Mouse (Mus musculus) heart, adult 2 months (tissue): ENCODE results near the gene Gm20388. TPM values are rescaled to one million over a fixed set of nuclear protein-coding genes. Genes with fewer than 3 reads are reported as not detected.
A peak's percentile ranks its signal among the peaks of the same experiment; 100 is the strongest.

Source experiments
- DNase-seq, 2 experiments: peaks; one replicate each; pipeline ENCODE4 v3.0.0; 2021
- H3K27ac ChIP-seq: fragments of 200-600 bp; 2 replicates; pipeline ENCODE4 v1.8.1; 2022
- H3K27me3 ChIP-seq: fragments of 200-500 bp; 2 replicates; pipeline ENCODE4 v1.6.1; 2012; ENCODE audit warnings: mild to moderate bottlenecking, low read length, inconsistent platforms, mixed read lengths; ENCODE audit not compliant: control insufficient read depth, insufficient read depth
- H3K36me3 ChIP-seq: fragments of 200-500 bp; 2 replicates; pipeline ENCODE4 v1.6.1; 2012; ENCODE audit warnings: low read length, inconsistent platforms; ENCODE audit not compliant: control insufficient read depth, insufficient read depth
- H3K4me1 ChIP-seq: fragments of 200-500 bp; 2 replicates; pipeline ENCODE4 v1.6.1; 2011; ENCODE audit warnings: low read length; ENCODE audit not compliant: control insufficient read depth, insufficient read depth
- H3K4me3 ChIP-seq: fragments of 200-600 bp; 2 replicates; pipeline ENCODE4 v1.8.1; 2022
- H3K79me2 ChIP-seq: fragments of 200-500 bp; replicated peaks from 2 replicates; pipeline ENCODE4 v1.6.1; 2012; ENCODE audit warnings: mild to moderate bottlenecking, inconsistent platforms, low read length, moderate library complexity, mixed read lengths; ENCODE audit not compliant: control insufficient read depth, insufficient read depth
- H3K9ac ChIP-seq: fragments of 200-500 bp; 2 replicates; pipeline ENCODE4 v1.6.1; 2012; ENCODE audit warnings: low read depth, mild to moderate bottlenecking, control low read depth, inconsistent platforms, low read length, mixed read lengths
- CTCF ChIP-seq: fragments of 200-600 bp; IDR thresholded peaks from 2 replicates; pipeline ENCODE4 v1.8.1; 2022; ENCODE audit warnings: antibody characterized with exemption, mild to moderate bottlenecking, moderate library complexity
- EP300 ChIP-seq: fragments of 200-500 bp; IDR thresholded peaks from 2 replicates; pipeline ENCODE4 v1.6.1; 2011; ENCODE audit warnings: low read depth, low read length, control low read depth; ENCODE audit not compliant: insufficient read depth
- POLR2A ChIP-seq: fragments of 200-500 bp; IDR thresholded peaks from 2 replicates; pipeline ENCODE4 v1.6.1; 2011; ENCODE audit warnings: mild to moderate bottlenecking, low read depth, low read length, control low read depth; ENCODE audit not compliant: insufficient read depth
- WGBS: fragments of 180-500 bp; shearing (Covaris S2); methylation state at CpG from one replicate; pipeline ENCODE4 v1.1.7; 2018; 5-methylcytosine and 5-hydroxymethylcytosine counted together
- intact Hi-C: fragments of 180-260 bp; cut with DNase I; formaldehyde crosslinking; loops from one replicate; pipeline ENCODE4 v1.15.1; 2025
- polyA plus RNA-seq: library from polyadenylated mRNA; depleted of rRNA; stranded (reverse); fragments of >200 nt; gene quantifications from 2 replicates; pipeline ENCODE4 v1.2.3, GENCODE M21; 2012
- total RNA-seq, 2 experiments: library from RNA; stranded (reverse); gene quantifications; 2 replicates each; pipeline ENCODE4 v1.2.3; 2021

Gene Gm20388
- total and polyA plus RNA-seq, 3 experiments = 1.8 to 32.3 TPM; not detected in 1

DNA sequence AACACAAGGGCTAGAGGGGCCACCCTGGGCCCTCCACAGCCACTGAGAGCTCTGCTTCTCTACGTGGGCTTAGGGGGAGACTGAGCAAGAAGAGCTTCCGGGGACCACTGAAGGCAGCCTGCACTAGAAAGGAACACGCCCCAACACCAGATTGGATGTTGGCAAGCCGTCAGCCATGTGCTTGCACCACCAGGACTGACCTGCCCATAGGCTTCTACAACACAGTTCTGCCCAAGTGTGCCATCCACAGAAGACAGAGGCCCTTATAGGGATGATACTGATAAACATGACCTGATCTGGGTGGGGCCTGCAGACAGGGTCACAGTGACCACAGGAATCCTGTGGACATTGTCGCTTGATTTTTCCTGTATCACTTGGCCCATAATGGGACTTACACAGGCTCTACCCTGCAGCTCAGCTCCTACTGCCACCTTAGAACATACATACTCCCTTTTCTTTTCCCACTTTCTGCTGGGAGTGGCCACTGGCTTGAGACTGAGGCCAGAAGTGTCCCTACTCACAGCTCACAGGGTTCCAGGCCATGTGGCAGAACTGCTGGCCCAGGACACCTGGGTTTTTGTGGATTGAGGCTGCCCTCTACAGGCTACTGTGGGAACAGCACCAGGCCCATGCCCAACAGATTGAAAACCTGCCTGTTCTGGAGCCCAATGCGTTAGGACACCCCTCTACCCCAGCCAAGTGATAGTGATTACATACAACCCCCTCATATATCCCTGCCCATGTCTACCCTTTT, 2422.3 kb downstream of the Gm20388 start:
- Histone ChIP-seq H3K36me3 (no peaks in the 10 kb centered on the region), H3K4me1 (peaks cover 14% of the 10 kb centered on the region), H3K9ac (no peak overlapping the region)

DNA sequence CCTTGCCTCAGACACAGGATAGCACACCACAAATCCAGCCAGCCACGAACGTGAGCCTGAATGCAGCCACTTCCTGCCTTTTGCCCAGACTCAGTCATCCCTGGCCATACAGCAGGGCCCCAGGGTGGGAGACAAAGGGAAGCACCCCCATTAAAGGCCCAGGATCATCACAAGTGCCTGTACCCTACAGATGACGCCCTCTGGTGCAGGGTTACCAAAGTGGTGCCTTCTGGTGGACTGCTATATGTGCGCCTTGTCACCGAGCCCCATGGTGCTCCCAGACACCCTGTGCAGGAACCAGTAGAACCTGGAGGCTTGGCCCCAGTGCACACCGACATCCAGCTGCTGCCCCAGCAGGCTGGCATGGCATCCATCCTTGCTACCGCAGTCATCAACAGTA, 2422.9 kb downstream of the Gm20388 start:
- H3K27me3 ChIP-seq = no peaks in the 10 kb centered on the region
- no peak overlapping the region for H3K4me3 ChIP-seq
- DNase-seq = no peak
- H3K4me1 ChIP-seq = peaks cover 14% of the 10 kb centered on the region
- no peak overlapping the region for H3K9ac ChIP-seq
- no peaks in the 10 kb centered on the region for H3K36me3 ChIP-seq
- 91% methylated on average over 7 of the region's 7 CpGs for WGBS
- intact Hi-C loops = loop anchor here (1.0 to 10.0 kb wide), 2 partner anchors 60 to 359 kb away; no protein-coding TSS in a partner anchor
- no peaks in the 10 kb centered on the region for H3K79me2 ChIP-seq
- TF ChIP-seq POLR2A = no peak
- TF ChIP-seq CTCF = no peak
- no peak for TF ChIP-seq EP300
- H3K27ac ChIP-seq = no peak overlapping the region

More for the DNA sequence above, 2422.3 kb downstream of the Gm20388 start:
- Histone ChIP-seq H3K79me2 (no peaks in the 10 kb centered on the region), H3K27me3 (no peaks in the 10 kb centered on the region), H3K27ac (no peak overlapping the region), H3K4me3 (no peak overlapping the region)
- TF ChIP-seq CTCF (peak; percentile 99; the same call in 1 of the 2 replicates), EP300 (peak; percentile 92; the same call in 1 of the 2 replicates), POLR2A (no peak)
- intact Hi-C loops = loop anchor here (1.0 to 10.0 kb wide), 2 partner anchors 60 to 358 kb away; no protein-coding TSS in a partner anchor
- WGBS = 53% methylated on average over 6 of the region's 6 CpGs
- DNase-seq = peak; percentile 85 to 92

- TF ChIP-seq CTCF (no peak), POLR2A (no peak), EP300 (no peak)
- Histone ChIP-seq H3K4me3 (no peak overlapping the region), H3K9ac (no peak overlapping the region), H3K27ac (no peak overlapping the region), H3K27me3 (no peaks in the 10 kb centered on the region), H3K36me3 (no peaks in the 10 kb centered on the region), H3K4me1 (peaks cover 14% of the 10 kb centered on the region), H3K79me2 (no peaks in the 10 kb centered on the region)
- intact Hi-C loops = loop anchor here (10.0 kb wide), 1 partner anchor 360 kb away; no protein-coding TSS in a partner anchor
- 96% methylated on average over 13 of the region's 13 CpGs for WGBS
- no peak for DNase-seq
These were observed 2424.3 kb downstream of the Gm20388 start for GRCm38 (mm10) chr8:122334791-122335490.

DNA sequence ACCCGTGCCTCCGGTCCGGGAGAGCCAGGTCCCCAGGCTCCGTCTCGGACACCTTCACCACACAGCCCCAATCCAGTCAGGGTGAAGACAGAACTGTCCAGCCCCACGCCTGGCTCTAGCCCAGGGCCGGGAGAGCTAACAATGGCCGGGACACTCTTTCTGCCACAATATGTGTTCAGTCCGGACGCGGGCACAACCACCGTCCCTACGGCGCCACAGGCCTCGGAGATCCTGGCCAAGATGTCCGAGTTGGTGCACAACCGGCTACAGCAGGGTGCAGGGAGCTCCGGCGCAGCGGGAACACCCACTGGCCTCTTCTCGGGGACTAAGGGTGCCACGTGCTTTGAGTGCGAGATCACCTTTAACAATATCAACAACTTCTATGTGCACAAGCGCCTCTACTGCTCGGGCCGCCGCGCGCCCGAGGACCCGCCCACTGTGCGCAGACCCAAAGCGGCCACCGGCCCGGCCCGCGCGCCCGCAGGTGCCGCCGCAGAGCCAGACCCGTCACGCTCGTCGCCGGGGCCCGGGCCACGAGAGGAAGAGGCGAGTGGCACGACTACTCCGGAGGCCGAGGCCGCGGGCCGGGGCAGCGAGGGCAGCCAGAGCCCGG, 2425.1 kb downstream of the Gm20388 start:
- Histone ChIP-seq H3K4me3 (no peak overlapping the region), H3K9ac (no peak overlapping the region)

GRCm38 (mm10) chr8:122336251-122336910, 2425.7 kb downstream of the Gm20388 start:
- no peaks in the 10 kb centered on the region for H3K79me2 ChIP-seq
- intact Hi-C loops = loop anchor here (10.0 kb wide), 1 partner anchor 362 kb away; no protein-coding TSS in a partner anchor
- H3K4me3 ChIP-seq = no peak overlapping the region
- WGBS = 81% methylated on average over 81 of the region's 81 CpGs
- H3K36me3 ChIP-seq = no peaks in the 10 kb centered on the region
- peaks cover 4% of the 10 kb centered on the region for H3K4me1 ChIP-seq
- no peak for DNase-seq
- no peaks in the 10 kb centered on the region for H3K27me3 ChIP-seq
- no peak overlapping the region for H3K27ac ChIP-seq
- TF ChIP-seq CTCF (no peak), EP300 (no peak), POLR2A (no peak)
- no peak overlapping the region for H3K9ac ChIP-seq

More for the DNA sequence above, 2425.1 kb downstream of the Gm20388 start:
- Histone ChIP-seq H3K79me2 (no peaks in the 10 kb centered on the region), H3K27ac (no peak overlapping the region), H3K36me3 (no peaks in the 10 kb centered on the region), H3K27me3 (no peaks in the 10 kb centered on the region), H3K4me1 (peaks cover 7% of the 10 kb centered on the region)
- TF ChIP-seq POLR2A (no peak), CTCF (no peak), EP300 (no peak)
- WGBS = 88% methylated on average over 57 of the region's 57 CpGs
- DNase-seq = no peak
- intact Hi-C loops = loop anchor here (10.0 kb wide), 1 partner anchor 361 kb away; no protein-coding TSS in a partner anchor
